Mouse (Mus musculus): ENCODE measurements around the gene Sptbn4.

Gene Sptbn4

GRCm38 (mm10) chr7:27339519-27339918, 108.0 kb downstream of the Sptbn4 start:
- DNase-seq: no peak

GRCm38 (mm10) chr7:27339114-27339513, 108.4 kb downstream of the Sptbn4 start:
- DNase-seq: no peak

GRCm38 (mm10) chr7:27337175-27337853, 110.2 kb downstream of the Sptbn4 start, which contains the start of gene Ltbp4:
Ltbp4 (minus strand) TSS chr7:27337692.
- peak in 1 of 2 experiments; percentile 56 for DNase-seq

- peak; percentile 93 to 96 for DNase-seq
These were observed 111.3 kb downstream of the Sptbn4 start for GRCm38 (mm10) chr7:27335928-27336823.

- no peak for DNase-seq
These were observed 112.3 kb downstream of the Sptbn4 start for GRCm38 (mm10) chr7:27335011-27335720.

GRCm38 (mm10) chr7:27334405-27334911, 113.0 kb downstream of the Sptbn4 start:
- DNase-seq: no peak

- DNase-seq: no peak
These were observed 114.1 kb downstream of the Sptbn4 start for GRCm38 (mm10) chr7:27333316-27333941.

- DNase-seq: peak; percentile 77 to 88
These were observed 114.9 kb downstream of the Sptbn4 start for GRCm38 (mm10) chr7:27332353-27333199.

GRCm38 (mm10) chr7:27331854-27332253, 115.6 kb downstream of the Sptbn4 start:
- no peak for DNase-seq

- DNase-seq: no peak
These were observed 116.0 kb downstream of the Sptbn4 start for GRCm38 (mm10) chr7:27331541-27331851.

- DNase-seq: peak; percentile 55 to 74
These were observed 116.6 kb downstream of the Sptbn4 start for GRCm38 (mm10) chr7:27330709-27331540.

- DNase-seq: no peak
These were observed 117.5 kb downstream of the Sptbn4 start for GRCm38 (mm10) chr7:27329981-27330380.

GRCm38 (mm10) chr7:27329326-27329947, 118.0 kb downstream of the Sptbn4 start:
- DNase-seq: peak; percentile 87 to 93

- no peak for DNase-seq
These were observed 118.8 kb downstream of the Sptbn4 start for GRCm38 (mm10) chr7:27328648-27329047.

GRCm38 (mm10) chr7:27328161-27328560, 119.3 kb downstream of the Sptbn4 start:
- DNase-seq: no peak

GRCm38 (mm10) chr7:27327500-27327899, 120.0 kb downstream of the Sptbn4 start:
- no peak for DNase-seq

GRCm38 (mm10) chr7:27326101-27326880, 121.2 kb downstream of the Sptbn4 start:
- peak; percentile 62 to 69 for DNase-seq

- peak; percentile 49 to 68 for DNase-seq
These were observed 121.8 kb downstream of the Sptbn4 start for GRCm38 (mm10) chr7:27325697-27326096.

- DNase-seq: no peak
These were observed 122.6 kb downstream of the Sptbn4 start for GRCm38 (mm10) chr7:27324928-27325327.

Data from cerebellum, postnatal 25 days (tissue).